Mouse (Mus musculus): ENCODE results near the gene Casz1. TPM values are rescaled to one million over a fixed set of nuclear protein-coding genes. Genes with fewer than 3 reads are reported as not detected.

The Casz1 gene
- polyA plus RNA-seq, 3 experiments from 2014 or later = 0.58 to 1.8 (median 0.80) TPM

DNA sequence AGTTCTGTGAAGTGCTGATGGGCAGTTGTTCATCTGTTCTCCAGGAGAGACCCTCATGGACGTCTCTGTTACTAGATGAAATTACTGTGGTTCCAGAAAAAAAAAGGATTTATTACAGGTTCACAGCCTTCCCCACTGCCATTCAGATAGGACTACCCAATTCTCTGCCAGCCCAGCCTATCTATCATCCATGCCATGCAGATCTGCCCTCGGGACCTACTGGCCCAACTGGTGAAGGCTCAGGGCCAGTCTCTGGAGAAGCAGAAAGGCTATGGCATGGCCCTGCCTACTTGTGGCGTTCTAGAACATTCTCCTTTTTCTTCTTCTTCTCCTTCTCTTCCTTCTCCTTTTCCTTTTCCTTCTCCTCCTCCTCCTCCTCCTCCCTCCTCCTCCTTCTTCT, 75.4 kb downstream of the Casz1 start:
- ATAC-seq = no peak

DNA sequence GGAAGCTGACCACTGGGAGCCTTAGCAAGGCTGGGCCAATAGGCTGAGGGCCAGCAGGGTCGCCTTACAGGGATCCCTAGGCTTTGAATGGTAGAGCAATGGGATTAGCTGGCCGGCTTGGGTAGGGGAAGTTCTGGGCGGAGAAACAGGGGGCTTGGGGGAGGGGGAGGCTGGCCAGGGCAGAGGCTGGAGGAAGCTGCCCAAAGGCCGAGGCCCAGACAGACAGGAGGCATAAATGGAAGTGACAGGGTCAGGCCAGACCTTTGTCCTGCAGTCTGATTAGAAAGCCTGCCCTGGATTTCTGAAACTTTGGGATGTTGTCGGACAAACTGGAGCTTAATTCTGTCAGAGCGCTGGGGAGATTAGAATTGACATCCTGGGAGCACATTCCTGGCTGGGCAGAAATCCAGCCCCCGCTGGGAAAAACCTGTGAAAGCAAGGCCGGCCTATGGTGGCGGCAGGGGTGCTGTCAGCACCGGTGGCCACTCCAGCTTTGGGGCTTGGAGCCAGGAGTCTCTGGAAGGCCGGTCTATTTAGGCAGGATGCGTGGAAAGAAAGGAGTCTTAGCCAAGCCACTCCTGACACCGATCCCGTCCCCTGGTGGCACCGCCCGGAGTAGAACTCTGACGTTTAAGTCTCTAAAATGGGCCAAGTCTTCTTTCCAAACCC, 76.9 kb downstream of the Casz1 start:
- no peak for ATAC-seq

DNA sequence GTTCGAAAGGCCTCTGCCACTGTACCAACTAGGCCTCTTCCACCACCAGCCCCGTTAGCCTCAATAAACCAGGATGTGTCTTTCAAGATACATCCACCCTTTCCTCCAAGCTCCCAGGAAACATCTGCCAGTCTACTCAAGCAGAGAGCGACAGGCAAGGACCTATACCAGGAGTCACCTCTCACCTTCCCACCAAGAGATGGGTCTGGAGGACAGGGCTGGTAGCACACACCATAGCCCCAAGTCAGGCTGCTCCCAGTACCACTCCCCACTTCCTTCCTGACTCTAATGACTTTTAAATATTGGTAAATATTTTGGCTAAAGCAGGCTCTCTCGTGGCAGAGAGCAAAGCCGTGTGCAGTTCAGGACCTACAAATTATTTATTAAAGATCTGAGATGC, 77.6 kb downstream of the Casz1 start:
- ATAC-seq = no peak

DNA sequence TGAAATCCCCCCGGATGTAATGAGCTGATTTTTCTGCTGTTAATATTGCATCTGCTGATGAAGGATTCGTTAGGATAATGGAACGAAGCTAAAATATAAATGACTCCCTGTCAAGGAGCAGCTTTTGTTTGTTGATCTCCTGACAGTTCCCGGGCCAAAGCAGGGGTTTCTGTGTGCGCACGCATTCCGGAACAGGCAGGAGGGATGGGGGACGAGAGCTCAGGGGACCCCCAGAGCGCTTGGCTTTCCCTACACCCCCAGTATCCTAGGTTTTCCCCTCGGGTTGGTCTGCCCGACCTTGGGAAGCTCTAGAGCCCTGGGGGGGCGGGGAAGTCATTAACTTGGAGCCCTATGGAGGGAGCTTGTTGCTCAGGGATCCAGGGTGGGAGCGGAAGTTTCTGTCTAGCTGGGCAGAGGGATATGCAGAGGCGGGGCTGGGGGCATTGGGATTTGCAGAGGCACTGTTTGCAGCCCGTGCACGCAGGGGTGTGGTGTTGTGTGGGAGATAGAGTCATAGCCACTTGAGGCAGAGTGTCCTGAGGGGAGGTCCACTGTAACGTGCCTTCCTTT, 78.2 kb downstream of the Casz1 start:
- ATAC-seq = no peak

DNA sequence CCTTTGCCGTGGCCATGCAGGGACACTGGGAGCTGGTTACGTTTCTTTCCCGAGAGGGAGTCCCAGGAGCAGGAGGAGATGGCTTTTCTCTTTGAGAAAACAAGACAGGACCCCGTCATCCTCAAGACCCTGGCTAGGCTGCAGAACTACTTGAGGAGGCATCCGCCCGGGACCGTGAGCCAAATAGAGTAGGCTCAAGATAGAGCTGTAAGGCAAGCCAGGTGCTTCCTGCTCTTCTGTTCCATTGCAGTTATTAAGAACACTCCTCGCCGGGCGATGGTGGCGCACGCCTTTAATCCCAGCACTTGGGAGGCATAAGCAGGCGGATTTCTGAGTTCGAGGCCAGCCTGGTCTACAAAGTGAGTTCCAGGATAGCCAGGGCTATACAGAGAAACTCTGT, 80.4 kb downstream of the Casz1 start:
- ATAC-seq = no peak

DNA sequence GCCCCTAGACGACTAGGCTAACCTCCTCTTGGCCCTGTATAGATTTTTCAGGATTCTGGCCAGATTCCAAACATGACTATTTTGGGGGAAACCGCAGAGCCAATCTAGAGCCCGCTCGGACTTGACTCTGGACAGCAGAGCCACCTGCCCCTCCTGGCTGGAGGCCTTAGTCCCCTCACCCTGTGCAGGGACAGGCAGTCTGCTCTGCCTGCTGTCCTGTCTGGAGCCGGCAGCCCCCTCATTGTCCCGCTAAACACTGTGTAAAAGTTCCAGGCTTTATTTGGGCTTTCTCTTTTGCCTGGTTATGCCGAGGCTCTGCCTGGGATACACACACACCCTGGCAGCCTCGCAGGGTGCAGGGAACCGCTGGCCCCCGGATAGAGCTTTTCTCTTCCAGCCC, 81.2 kb downstream of the Casz1 start:
- ATAC-seq = no peak

DNA sequence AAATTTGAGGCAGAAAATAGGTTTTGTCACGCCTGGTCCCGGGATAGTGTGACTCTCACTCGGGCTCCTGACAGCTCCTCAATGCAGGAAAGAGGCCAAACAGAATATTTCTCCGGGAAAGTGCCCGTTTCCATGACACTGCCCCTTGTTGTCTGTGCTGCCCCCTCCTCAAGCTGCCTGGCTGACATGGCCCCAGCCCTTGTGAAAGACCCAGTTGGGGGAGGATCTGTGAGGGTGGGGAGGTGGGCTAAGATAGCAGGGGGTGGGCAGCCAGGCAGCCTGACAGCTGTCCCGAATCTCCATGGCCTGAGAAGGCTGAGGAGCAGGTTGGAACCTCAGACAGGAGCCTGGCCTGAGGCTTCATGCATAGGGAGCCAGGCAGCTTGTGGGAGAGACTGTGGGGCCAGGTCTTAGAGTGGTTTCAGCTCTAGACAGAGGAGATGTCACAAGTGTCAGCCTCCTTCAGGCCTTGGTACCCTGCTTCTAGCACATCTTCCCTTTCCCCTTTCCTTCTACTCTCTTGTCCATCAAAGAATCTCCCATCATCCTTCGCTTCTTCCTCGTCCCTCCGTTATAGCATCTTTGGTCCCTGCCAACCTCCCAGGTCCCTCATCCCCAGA, 81.8 kb downstream of the Casz1 start:
- no peak for ATAC-seq

DNA sequence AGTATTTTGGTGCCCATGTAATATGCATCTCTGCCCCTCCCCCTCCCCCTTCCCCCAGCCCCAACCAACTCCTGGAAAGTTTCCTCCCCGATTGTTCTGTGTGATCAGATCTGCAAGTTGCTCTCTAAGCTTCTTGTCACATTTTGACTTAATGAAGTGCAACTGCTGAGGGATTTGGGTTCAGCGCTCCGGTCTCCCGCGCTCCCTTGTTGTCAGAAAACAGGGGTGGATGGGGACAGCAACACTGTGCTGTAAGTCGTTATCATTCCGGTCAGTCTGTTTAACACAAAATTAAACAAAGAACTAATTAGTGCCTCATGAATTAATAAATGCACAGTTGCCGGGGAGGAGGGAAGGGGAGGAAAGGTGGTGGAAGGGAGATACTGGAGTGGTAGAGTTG, 84.0 kb downstream of the Casz1 start:
- no peak for ATAC-seq

DNA sequence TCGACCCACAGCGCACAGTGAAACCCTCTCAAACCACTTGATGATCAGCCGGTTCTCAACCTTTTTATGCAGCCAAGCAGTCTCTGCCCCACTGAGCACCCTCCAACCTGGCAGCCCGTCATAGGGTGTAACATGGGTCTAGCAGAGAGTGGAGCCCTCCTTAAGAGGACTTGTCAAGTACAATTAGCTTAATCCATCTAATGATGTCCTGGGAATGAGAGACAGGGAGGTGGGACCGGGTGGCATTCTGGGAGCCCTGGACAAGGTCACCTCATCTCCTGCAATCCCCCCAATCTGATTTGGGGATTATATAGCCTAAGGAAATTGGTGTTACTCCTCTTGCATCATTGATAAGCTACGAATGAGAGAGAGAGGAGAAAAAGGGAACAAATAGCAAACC, 84.8 kb downstream of the Casz1 start:
- ATAC-seq = no peak

DNA sequence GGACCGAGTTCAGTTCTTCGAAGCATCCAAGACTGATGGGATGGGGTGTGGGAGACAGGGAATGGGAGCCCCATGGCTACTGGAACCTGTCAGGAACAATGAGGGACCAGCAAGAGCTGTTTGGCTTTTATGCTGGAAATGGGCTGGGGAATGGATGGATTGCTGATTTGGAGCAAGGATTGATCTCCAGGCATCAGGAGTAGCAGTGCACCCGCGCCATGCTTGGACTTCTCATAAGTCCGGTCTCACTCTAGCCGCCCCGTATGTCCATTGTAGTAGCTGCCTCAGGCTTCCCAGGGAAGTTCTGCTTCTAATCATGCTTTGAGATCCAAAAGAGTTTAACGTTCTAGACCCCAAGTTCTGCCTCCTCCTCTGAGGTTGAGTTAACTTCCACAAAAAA, 86.2 kb downstream of the Casz1 start:
- no peak for ATAC-seq

DNA sequence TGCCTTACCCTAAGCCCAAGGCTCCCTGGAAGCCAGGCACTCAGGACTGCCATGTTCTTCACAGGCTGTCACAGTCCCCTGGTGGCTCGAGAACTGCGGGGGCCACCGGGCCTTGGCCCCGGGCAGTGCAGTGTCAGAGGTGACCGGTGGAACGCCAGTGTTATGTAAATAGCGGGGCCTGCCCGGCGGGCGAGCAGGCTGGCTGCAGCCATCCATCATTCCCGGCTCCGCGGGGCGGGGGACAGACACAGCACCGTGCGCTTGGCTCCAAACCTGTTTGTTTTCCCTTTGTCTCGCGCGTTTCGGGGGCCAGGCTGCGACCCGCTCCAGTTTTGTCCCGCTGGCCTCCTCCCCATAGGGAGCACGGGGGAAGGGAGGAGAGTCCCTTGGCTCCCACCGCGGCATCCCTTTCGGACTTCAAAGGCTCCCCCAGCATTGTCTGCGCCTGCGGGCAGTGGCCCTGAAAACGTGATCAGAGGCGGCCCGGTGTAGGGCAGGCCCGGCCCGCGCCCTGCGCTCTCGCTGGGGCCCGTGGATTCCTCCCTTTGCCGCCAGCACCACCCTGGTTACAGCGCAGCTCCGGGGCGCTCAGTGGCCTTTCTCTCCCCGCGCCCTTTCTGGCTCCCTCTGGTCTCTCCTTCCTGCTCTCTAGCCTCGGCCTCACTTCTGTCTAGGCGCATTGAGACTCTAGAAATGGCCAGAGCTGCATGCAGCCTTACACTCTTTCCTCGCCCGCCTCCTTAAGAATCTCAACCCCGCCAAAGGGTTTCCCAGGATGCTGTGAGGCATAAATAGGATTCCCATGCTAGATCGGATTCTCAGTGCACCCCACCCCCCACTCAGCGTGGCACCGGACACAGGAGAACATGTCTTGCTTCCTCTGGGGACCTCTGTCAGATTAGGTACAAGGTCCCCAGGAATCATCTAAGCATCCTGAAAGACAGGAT, 86.9 kb downstream of the Casz1 start:
- ATAC-seq = no peak

DNA sequence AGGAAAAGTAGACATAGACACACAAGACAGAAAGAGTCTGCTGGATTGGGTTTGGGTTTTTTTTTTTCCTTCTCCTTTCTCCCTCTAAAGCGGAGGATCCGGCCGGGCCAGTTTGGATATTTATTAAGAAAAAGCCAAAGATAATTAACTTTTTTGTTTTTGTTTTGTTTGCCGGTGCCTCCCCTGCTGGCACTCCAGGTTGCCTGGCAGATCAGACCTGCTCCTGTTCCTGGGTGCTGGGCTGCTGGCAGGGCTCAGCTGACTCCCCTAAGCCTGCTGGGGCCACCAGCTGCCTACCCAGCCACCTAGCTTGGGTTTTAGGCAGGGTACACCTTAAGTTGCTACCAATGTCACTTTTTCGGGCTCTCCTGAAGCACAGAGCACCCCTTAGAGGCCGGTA, 91.9 kb downstream of the Casz1 start:
- ATAC-seq = no peak

DNA sequence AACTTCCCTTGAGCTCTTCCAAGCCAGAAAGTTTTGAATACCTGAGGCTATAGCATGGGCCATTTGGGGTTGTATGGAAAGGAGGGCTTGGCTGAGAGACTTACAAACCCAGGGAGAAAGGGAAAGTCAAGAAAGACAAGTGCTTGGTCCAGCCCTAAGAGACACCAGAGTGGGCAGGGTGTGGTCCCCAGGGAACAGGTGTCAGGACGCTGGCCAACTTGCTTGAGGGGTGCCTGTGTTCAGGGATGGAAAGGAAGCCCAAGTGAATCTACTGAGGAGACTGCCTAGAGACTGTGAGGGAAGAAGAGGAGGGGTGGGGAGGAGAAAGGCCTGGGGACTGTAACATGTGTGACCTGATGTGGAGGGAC, 95.7 kb downstream of the Casz1 start:
- ATAC-seq = no peak

DNA sequence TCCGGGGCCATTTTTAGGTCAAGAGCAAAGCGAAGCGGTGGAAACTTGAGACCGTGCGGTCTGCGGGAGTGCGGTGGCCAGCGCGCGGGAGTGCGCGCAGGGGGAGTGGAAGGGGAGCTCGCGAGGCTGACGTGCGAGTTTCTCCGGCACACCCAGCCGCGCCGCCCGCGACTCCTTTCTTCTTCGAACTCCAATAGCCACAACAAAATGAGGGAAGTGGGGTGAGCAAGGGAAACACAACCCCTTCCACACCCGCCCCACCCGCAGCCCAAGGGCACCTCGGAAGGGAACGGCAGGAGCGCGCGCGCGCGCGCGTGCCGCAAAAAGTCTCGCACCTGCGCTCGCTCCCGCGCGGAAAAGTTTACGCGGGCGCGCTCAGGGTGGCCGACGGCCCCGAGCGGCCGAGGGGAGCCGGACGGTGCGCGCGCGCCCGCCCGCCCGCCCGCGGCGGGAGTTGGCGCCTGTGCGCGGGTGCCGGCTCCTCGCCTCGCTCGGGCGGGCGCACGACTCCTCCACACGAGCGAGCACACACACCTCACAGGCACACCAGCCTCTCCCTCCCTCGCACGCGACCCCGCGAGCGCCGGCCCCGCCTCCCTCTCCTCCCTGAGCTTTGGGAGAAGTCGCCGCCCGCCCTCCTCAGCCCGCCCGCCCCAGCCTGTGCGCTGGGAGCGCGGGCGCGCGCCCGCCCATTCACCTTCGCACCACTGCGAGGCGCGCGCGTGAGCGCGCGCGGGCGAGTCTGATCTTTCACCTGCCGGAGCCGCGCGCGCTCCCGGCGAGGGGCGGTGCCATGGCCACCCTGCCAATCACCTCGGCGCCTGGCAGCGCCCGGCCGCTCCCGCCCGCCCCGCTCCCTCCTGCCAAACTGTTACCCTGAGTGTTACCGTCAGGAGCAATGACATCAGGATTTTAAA, 96.3 kb downstream of the Casz1 start:
- peak; percentile 73 for ATAC-seq

DNA sequence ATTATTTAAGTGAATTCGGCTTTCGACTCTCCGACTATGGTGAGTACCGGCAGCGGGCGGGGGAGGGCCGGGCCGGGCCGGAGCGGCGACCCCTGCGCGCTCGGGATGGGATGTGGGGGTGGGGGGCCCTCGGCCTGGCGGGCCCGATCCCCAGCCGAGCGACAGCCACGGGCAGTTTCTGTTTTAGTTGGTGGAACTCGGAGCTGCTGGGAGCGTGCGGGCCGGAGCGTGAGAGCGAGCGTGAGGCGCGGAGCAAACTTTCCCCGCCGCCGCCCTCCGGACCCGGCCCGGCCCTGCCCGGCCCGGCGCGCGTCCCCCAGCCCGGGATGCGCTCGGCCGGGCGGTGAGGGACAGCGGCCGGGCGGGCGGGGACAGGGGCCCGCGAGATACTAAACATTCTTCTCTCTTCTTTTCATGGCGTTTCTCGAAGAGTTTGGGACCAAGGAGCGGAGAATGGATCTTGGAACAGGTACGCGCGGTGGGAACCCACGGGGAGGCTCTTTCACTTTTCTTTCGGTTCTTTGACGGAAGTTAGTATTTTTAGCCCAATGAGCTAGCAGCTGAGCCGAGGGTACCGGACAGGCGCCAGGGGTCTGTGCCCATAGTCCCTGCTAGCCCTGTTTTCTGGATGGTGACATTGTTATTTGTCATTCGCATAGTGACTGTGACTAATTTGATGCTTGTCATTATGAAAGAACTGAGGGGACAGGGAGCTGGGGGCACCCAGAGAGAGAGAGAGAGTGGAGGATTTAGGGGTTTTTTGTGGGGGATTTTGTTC, 97.2 kb downstream of the Casz1 start:
- ATAC-seq = peak; percentile 12

DNA sequence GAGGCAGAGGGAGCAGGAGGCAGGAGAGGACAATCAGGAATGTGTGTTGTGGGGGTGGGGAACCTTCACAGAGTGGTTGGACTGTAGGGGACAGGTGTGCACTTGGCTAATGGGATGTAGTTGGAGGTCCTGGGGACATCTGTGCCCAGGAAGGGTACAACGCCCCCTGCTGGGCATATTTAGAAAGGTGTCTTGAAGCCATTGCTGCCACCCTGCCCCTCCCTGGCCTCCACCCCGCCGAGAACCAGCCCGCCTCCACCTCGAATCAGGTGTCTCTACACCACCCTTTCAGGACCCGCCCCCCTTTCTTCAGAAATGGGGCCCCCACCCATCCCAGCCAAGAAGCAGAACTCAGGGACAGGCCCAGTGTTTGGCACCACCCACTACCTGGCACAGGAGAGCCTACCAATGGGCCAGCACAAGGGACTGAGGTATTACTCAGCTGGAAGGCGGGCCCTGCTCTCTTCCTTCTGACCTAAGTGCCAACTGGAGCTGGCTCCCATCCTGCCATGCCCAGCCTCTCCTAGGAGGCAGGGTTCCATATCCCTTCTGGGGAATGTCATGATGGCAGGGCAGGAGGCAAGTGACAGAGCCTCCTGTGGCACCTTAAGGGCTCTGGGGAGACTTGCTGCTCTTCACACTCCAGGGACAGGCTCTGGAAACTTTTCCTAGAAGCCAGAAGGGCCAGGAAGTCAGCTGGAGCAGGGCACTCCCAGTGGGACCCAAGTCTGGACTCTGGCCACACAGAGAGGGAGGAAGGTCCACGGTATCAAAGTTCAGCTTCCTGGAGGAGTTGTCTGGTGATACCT, 98.9 kb downstream of the Casz1 start:
- no peak for ATAC-seq

DNA sequence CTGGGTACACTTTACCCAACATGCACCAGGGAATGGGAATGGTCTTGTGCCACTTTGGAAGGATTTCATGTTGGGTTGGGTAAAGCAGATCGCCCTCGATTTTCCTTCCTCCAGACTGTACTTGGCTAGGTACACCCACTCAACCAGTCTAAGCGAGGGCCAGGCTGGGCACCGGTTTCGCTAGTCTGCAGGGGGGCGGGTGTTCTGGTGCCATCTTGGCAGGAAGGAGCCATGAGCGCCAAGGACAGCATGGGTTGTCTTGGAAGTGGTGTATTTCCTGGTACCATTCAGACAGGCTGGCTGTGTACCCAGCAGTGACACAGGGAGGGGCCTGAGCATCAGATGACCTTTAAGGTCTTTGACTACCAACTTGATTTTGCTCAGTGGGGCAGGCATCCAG, 101.1 kb downstream of the Casz1 start:
- ATAC-seq = no peak

DNA sequence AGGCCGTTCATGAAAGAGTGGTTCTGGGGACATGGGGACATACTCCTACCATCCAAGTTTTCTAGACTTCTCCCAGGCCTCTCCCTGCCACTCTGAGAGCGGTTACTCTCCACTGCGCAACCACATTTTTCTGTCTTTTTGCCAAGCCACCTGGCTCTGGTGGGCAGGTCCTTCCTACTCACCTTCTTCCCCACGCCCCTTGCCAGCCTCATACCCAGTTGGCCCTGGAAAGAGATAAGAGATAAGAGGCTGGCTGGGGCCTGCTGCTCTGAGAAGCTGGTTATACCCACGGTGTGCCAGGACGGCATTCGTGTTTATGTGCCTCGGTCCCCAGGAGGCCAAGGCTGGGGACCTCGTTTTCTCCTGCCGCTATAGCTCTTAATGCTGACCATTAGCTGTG, 102.6 kb downstream of the Casz1 start:
- no peak for ATAC-seq

DNA sequence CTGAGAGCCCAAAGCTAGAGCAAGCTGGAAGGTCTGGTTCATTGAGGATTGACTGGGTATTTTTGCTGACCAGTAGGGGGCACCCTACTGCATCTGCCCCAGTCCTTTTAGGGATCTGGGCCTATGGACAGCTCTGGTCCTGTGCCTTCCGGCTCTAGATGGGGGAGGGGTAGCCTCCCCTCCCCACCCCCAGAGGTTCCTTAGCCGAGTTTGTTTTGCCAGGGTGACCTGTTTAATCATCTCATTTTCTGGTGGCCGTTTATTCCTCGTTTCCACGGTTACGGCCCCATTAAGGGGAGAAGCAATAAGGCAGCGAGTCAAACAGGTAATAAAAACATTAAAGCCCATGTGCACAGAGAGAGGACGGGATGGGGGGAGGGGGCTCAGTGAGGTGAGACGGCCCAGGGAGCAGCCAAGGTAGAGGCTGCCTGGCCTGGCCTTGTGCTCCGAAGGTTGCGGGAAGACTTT, 104.0 kb downstream of the Casz1 start:
- no peak for ATAC-seq

DNA sequence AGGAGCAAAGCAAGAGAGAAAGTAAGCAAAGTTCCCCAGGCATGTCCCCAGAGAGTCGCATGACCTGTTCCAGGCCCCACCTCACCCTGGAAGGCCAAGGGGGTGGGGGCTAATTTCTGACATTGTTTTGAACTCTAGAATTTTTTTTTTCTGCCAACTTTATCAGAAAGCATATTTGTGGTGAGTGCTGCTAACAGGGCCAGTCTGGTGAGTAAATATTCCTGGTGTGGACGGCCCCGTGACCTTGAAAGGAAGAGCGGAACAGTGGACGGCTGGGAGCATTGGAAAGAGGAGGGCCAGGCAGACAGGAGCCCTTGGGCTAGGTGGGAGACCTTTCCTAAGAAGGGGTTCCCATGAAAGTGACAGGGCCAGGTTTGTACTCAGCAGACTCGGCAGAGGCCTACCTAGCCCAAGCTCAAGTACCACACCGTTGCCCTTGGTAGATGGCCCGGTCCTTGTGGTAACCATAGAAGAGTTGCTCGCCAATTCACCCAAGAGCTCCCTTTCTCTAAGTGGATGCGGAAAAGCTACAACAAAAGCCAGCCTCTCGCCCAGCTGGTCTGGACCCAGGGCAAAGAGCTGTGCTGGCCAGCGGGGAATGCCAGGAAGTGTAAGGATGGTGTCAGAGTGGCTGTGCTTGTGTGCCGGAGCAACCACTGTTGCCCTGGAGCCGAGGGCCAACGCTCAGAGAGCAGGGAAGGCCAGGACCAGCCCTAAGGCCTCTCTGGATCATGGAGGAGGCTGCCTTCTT, 104.7 kb downstream of the Casz1 start:
- ATAC-seq = no peak

Data from inflammation-experienced regulatory T-cells, adult 6 months (primary cell).